Mouse (Mus musculus) hindbrain, embryonic 12.5 days (tissue): ENCODE measurements around the gene Cops3. TPM values are rescaled to one million over a fixed set of nuclear protein-coding genes. Genes with fewer than 3 reads are reported as not detected.

Experiments used
- ATAC-seq: fragments of 200-750 bp; cut with Nextera tagmentation; 2 replicates; pipeline ENCODE4 v1.8.0; 2017; ENCODE audit warnings: moderate TSS enrichment; ENCODE audit not compliant: low FRiP score
- H3K27ac ChIP-seq: fragments of 300-500 bp; sonication (generic); 2 replicates; pipeline ENCODE4 v1.5.1; 2016; ENCODE audit warnings: mild to moderate bottlenecking
- H3K27me3 ChIP-seq: fragments of 300-500 bp; sonication (generic); 2 replicates; pipeline ENCODE4 v1.6.1; 2016; ENCODE audit warnings: mild to moderate bottlenecking
- H3K36me3 ChIP-seq: fragments of 300-500 bp; sonication (generic); 2 replicates; pipeline ENCODE4 v1.6.1; 2016; ENCODE audit warnings: mild to moderate bottlenecking
- H3K4me1 ChIP-seq: fragments of 300-500 bp; sonication (generic); 2 replicates; pipeline ENCODE4 v1.6.1; 2016
- H3K4me2 ChIP-seq: fragments of 300-500 bp; sonication (generic); replicated peaks from 2 replicates; pipeline ENCODE4 v1.6.1; 2016; ENCODE audit warnings: mild to moderate bottlenecking
- H3K4me3 ChIP-seq: fragments of 300-500 bp; sonication (generic); 2 replicates; pipeline ENCODE4 v1.5.1; 2016; ENCODE audit warnings: mild to moderate bottlenecking
- H3K9ac ChIP-seq: fragments of 300-500 bp; sonication (generic); 2 replicates; pipeline ENCODE4 v1.6.1; 2016; ENCODE audit warnings: mild to moderate bottlenecking, moderate library complexity
- H3K9me3 ChIP-seq: fragments of 300-500 bp; sonication (generic); replicated peaks from 2 replicates; pipeline ENCODE4 v1.6.1; 2016; ENCODE audit warnings: mild to moderate bottlenecking
- WGBS: fragments of 180-500 bp; shearing (Covaris S2); methylation state at CpG from one replicate; pipeline ENCODE4 v1.1.7; 2016; 5-methylcytosine and 5-hydroxymethylcytosine counted together
- polyA plus RNA-seq: library from polyadenylated mRNA; unstranded; fragments of >200 nt; fragmentation: Nextera tagmentation; extraction: Ambion mirVana; gene quantifications from 2 replicates; pipeline ENCODE4 v1.2.1, GENCODE M21; 2016

The Cops3 gene
- polyA plus RNA-seq, 1 experiment from 2014 or later = 207 TPM

GRCm38 (mm10) chr11:59786444-59787198 is 53.0 kb downstream of the Cops3 start:
- Histone ChIP-seq H3K27ac (no peak overlapping the region), H3K4me2 (peak overlapping the region; percentile 90), H3K9me3 (no peaks in the 10 kb centered on the region), H3K36me3 (peaks cover 6% of the 10 kb centered on the region), H3K4me3 (peak overlapping the region; percentile 41), H3K9ac (peak overlapping the region; percentile 44), H3K4me1 (peaks cover 10% of the 10 kb centered on the region), H3K27me3 (peaks cover 17% of the 10 kb centered on the region)
- WGBS = 55% methylated on average over 15 of the region's 15 CpGs
- 0 out of 2 replicates have a peak, but pooled peaks have one; percentile 8 for ATAC-seq

GRCm38 (mm10) chr11:59783591-59783990 is 56.0 kb downstream of the Cops3 start:
- H3K27ac ChIP-seq = no peak overlapping the region
- H3K4me1 ChIP-seq = peaks cover 10% of the 10 kb centered on the region
- ATAC-seq = no peak
- WGBS = 91% methylated on average over 6 of the region's 6 CpGs
- peaks cover 17% of the 10 kb centered on the region for H3K27me3 ChIP-seq
- H3K9me3 ChIP-seq = no peaks in the 10 kb centered on the region
- H3K4me3 ChIP-seq = no peak overlapping the region
- H3K36me3 ChIP-seq = peaks cover 3% of the 10 kb centered on the region; the same call in 1 of the 2 replicates
- no peak overlapping the region for H3K4me2 ChIP-seq
- H3K9ac ChIP-seq = no peak overlapping the region

GRCm38 (mm10) chr11:59782091-59782590 is 57.5 kb downstream of the Cops3 start:
- H3K27ac ChIP-seq = no peak overlapping the region
- no peak overlapping the region for H3K4me3 ChIP-seq
- H3K27me3 ChIP-seq = peaks cover 9% of the 10 kb centered on the region
- H3K4me2 ChIP-seq = no peak overlapping the region
- no peaks in the 10 kb centered on the region for H3K9me3 ChIP-seq
- H3K36me3 ChIP-seq = peaks cover 15% of the 10 kb centered on the region
- 70% methylated on average over 7 of the region's 7 CpGs for WGBS
- no peak for ATAC-seq
- peaks cover 4% of the 10 kb centered on the region for H3K4me1 ChIP-seq
- no peak overlapping the region for H3K9ac ChIP-seq

- WGBS = 92% methylated on average over 4 of the region's 4 CpGs
- H3K4me2 ChIP-seq = no peak overlapping the region
- no peaks in the 10 kb centered on the region; the same call in 1 of the 2 replicates for H3K27me3 ChIP-seq
- H3K36me3 ChIP-seq = peaks cover 34% of the 10 kb centered on the region
- no peak for ATAC-seq
- no peak overlapping the region for H3K9ac ChIP-seq
- no peak overlapping the region for H3K4me3 ChIP-seq
- H3K9me3 ChIP-seq = no peaks in the 10 kb centered on the region
- H3K4me1 ChIP-seq = no peaks in the 10 kb centered on the region
- no peak overlapping the region for H3K27ac ChIP-seq
These were observed 59.4 kb downstream of the Cops3 start for GRCm38 (mm10) chr11:59780241-59780640.

- no peak for ATAC-seq
- H3K4me3 ChIP-seq = no peak overlapping the region
- peaks cover 42% of the 10 kb centered on the region for H3K36me3 ChIP-seq
These were observed 60.2 kb downstream of the Cops3 start for GRCm38 (mm10) chr11:59779406-59779805.

GRCm38 (mm10) chr11:59778874-59779223 is 60.8 kb downstream of the Cops3 start:
- 78% methylated on average over 1 of the region's 1 CpGs for WGBS
- Histone ChIP-seq H3K9me3 (no peaks in the 10 kb centered on the region), H3K4me1 (no peaks in the 10 kb centered on the region), H3K27me3 (no peaks in the 10 kb centered on the region), H3K4me3 (no peak overlapping the region), H3K9ac (no peak overlapping the region), H3K36me3 (peaks cover 47% of the 10 kb centered on the region), H3K4me2 (no peak overlapping the region), H3K27ac (no peak overlapping the region)
- ATAC-seq = no peak

More at GRCm38 (mm10) chr11:59779406-59779805, 60.2 kb downstream of the Cops3 start:
- Histone ChIP-seq H3K27ac (no peak overlapping the region), H3K9me3 (no peaks in the 10 kb centered on the region), H3K4me2 (no peak overlapping the region), H3K9ac (no peak overlapping the region), H3K27me3 (no peaks in the 10 kb centered on the region; the same call in 1 of the 2 replicates), H3K4me1 (no peaks in the 10 kb centered on the region)
- 95% methylated on average over 4 of the region's 4 CpGs for WGBS

- ATAC-seq = no peak
- Histone ChIP-seq H3K4me3 (no peak overlapping the region), H3K9ac (no peak overlapping the region), H3K4me1 (no peaks in the 10 kb centered on the region), H3K4me2 (no peak overlapping the region), H3K27me3 (no peaks in the 10 kb centered on the region), H3K27ac (no peak overlapping the region), H3K36me3 (peaks cover 53% of the 10 kb centered on the region), H3K9me3 (no peaks in the 10 kb centered on the region)
- WGBS = 54% methylated on average over 9 of the region's 9 CpGs
These were observed 61.3 kb downstream of the Cops3 start for GRCm38 (mm10) chr11:59778181-59778873.

GRCm38 (mm10) chr11:59777259-59777658 is 62.4 kb downstream of the Cops3 start:
- H3K27ac ChIP-seq = no peak overlapping the region
- H3K4me3 ChIP-seq = no peak overlapping the region
- H3K9ac ChIP-seq = no peak overlapping the region
- peaks cover 62% of the 10 kb centered on the region for H3K36me3 ChIP-seq
- H3K9me3 ChIP-seq = no peaks in the 10 kb centered on the region
- H3K27me3 ChIP-seq = no peaks in the 10 kb centered on the region
- WGBS = 92% methylated on average over 5 of the region's 5 CpGs
- no peak for ATAC-seq
- no peak overlapping the region for H3K4me2 ChIP-seq
- H3K4me1 ChIP-seq = no peaks in the 10 kb centered on the region

GRCm38 (mm10) chr11:59775435-59776148 is 64.0 kb downstream of the Cops3 start:
- Histone ChIP-seq H3K4me3 (no peak overlapping the region), H3K9me3 (no peaks in the 10 kb centered on the region), H3K4me1 (no peaks in the 10 kb centered on the region), H3K9ac (no peak overlapping the region), H3K36me3 (peaks cover 79% of the 10 kb centered on the region), H3K27ac (no peak overlapping the region), H3K4me2 (no peak overlapping the region), H3K27me3 (no peaks in the 10 kb centered on the region)
- WGBS = 86% methylated on average over 13 of the region's 13 CpGs
- no peak for ATAC-seq

GRCm38 (mm10) chr11:59774522-59774921 is 65.1 kb downstream of the Cops3 start:
- H3K9me3 ChIP-seq = no peaks in the 10 kb centered on the region
- 89% methylated on average over 4 of the region's 4 CpGs for WGBS
- no peak overlapping the region for H3K27ac ChIP-seq
- no peak overlapping the region for H3K9ac ChIP-seq
- no peaks in the 10 kb centered on the region for H3K27me3 ChIP-seq
- H3K36me3 ChIP-seq = peaks cover 88% of the 10 kb centered on the region
- no peak overlapping the region for H3K4me2 ChIP-seq
- ATAC-seq = no peak
- H3K4me3 ChIP-seq = no peak overlapping the region
- H3K4me1 ChIP-seq = no peaks in the 10 kb centered on the region

- no peaks in the 10 kb centered on the region for H3K27me3 ChIP-seq
- H3K4me3 ChIP-seq = no peak overlapping the region
- no peak for ATAC-seq
- H3K9me3 ChIP-seq = no peaks in the 10 kb centered on the region
- no peak overlapping the region for H3K9ac ChIP-seq
- H3K36me3 ChIP-seq = peaks cover 95% of the 10 kb centered on the region
- H3K4me2 ChIP-seq = no peak overlapping the region
- WGBS = 90% methylated on average over 4 of the region's 4 CpGs
- H3K27ac ChIP-seq = no peak overlapping the region
- H3K4me1 ChIP-seq = no peaks in the 10 kb centered on the region
These were observed 66.7 kb downstream of the Cops3 start for GRCm38 (mm10) chr11:59772902-59773301.

GRCm38 (mm10) chr11:59772291-59772690 is 67.3 kb downstream of the Cops3 start:
- H3K4me2 ChIP-seq = no peak overlapping the region
- no peak overlapping the region for H3K9ac ChIP-seq
- no peak overlapping the region for H3K27ac ChIP-seq
- no peaks in the 10 kb centered on the region for H3K4me1 ChIP-seq
- no peak for ATAC-seq
- peaks cover 97% of the 10 kb centered on the region for H3K36me3 ChIP-seq
- H3K9me3 ChIP-seq = no peaks in the 10 kb centered on the region
- no peaks in the 10 kb centered on the region for H3K27me3 ChIP-seq
- H3K4me3 ChIP-seq = no peak overlapping the region
- 90% methylated on average over 2 of the region's 2 CpGs for whole genome bisulfite sequencing
